Mouse (Mus musculus) 3134 (cell line): ENCODE data around the gene Olfr427.
"Not testable (repeated sequence)": the region's sequence is repeated elsewhere in the genome, so short reads cannot be mapped to it uniquely, and the experiment has no call there.

Experiments used
- DNase-seq: peaks from one replicate; pipeline ENCODE4 v3.0.0-alpha.2; 2011; ENCODE audit warnings: low spot score; ENCODE audit not compliant: insufficient read length; ENCODE audit errors: extremely low read depth

The Olfr427 gene

GRCm38 (mm10) chr1:174096591-174096990, at the start of gene Olfr427:
Gene Olfr427 (plus strand): TSS chr1:174096891.
- no peak for DNase-seq

- DNase-seq = not testable (repeated sequence)
Observed at GRCm38 (mm10) chr1:174048227-174048626, 48.5 kb upstream of the Olfr427 start.

- DNase-seq = no peak
Observed at GRCm38 (mm10) chr1:174048893-174049292, 47.8 kb upstream of the Olfr427 start, which contains the start of gene Olfr432. Gene Olfr432 (plus strand): TSS chr1:174049205.

GRCm38 (mm10) chr1:174049357-174049756, 47.3 kb upstream of the Olfr427 start:
- not testable (repeated sequence) for DNase-seq

GRCm38 (mm10) chr1:174050532-174050931, 46.2 kb upstream of the Olfr427 start:
- no peak for DNase-seq

- no peak for DNase-seq
Observed at GRCm38 (mm10) chr1:174051515-174051914, 45.2 kb upstream of the Olfr427 start.

GRCm38 (mm10) chr1:174051931-174052536, 44.7 kb upstream of the Olfr427 start:
- DNase-seq = no peak

- no peak for DNase-seq
Observed at GRCm38 (mm10) chr1:174052981-174053380, 43.7 kb upstream of the Olfr427 start.

GRCm38 (mm10) chr1:174055248-174055647, 41.4 kb upstream of the Olfr427 start:
- no peak for DNase-seq

- DNase-seq = no peak
Observed at GRCm38 (mm10) chr1:174066305-174066704, 30.4 kb upstream of the Olfr427 start, which contains the start of gene Olfr430. Gene Olfr430 (plus strand): TSS chr1:174066605.

- no peak for DNase-seq
Observed at GRCm38 (mm10) chr1:174084031-174084430, 12.7 kb upstream of the Olfr427 start, which contains the start of gene Olfr429. Gene Olfr429 (plus strand): TSS chr1:174084331.

GRCm38 (mm10) chr1:174103735-174104134, 7.0 kb downstream of the Olfr427 start:
- DNase-seq = peak; percentile 14

- DNase-seq = no peak
Observed at GRCm38 (mm10) chr1:174121062-174121461, 24.4 kb downstream of the Olfr427 start, which contains the start of gene Olfr231. Gene Olfr231 (minus strand): TSS chr1:174121162.

- DNase-seq = no peak
Observed at GRCm38 (mm10) chr1:174131217-174131616, 34.5 kb downstream of the Olfr427 start, which contains the start of gene Olfr424. Gene Olfr424 (plus strand): TSS chr1:174131517.

GRCm38 (mm10) chr1:174131999-174132398, 35.3 kb downstream of the Olfr427 start:
- no peak for DNase-seq

GRCm38 (mm10) chr1:174141384-174141783, 44.7 kb downstream of the Olfr427 start:
- no peak for DNase-seq

GRCm38 (mm10) chr1:174146696-174147095, 50.0 kb downstream of the Olfr427 start:
- DNase-seq = no peak

- DNase-seq = no peak
Observed at GRCm38 (mm10) chr1:174149289-174149688, 52.6 kb downstream of the Olfr427 start.
